ENCODE assay signal across 8 mouse cellular contexts in the genomic region with DNA sequence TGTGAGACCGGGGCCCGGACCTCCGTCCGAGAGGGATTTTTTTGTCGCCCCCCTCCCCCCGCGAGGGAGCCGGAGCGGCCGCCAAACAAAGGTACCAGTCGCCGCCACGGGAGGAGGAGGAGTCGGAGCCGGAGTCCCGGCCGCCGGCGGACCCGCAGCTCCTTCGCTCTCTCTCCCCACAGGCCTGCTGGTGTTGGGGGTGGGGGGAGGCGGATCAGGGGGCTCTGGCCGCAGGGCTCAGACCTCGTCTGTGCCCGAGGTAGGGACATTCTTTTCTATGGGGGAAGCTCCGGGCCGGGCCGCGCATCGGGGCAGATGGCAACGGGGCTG. TPM values are rescaled to one million over a fixed set of nuclear protein-coding genes. Genes with fewer than 3 reads are reported as not detected.
DNase-seq lines count a peak whose midpoint lies in the region; ATAC-seq and TF ChIP-seq lines count a peak whose summit lies in the region.

No protein-coding gene starts in this region.

- peaks cover 28% of the 10 kb centered on the region for H3K36me3 ChIP-seq in embryonic facial prominence, embryonic 10.5 days (replicated peaks)
- H3K36me3 ChIP-seq in hindbrain, embryonic 16.5 days (ENCODE audit: control insufficient read depth, insufficient read depth, low read length), result no peaks in the 10 kb centered on the region
- H3K36me3 ChIP-seq in midbrain, embryonic 16.5 days (ENCODE audit: control insufficient read depth, insufficient read depth, low read length), result 0 out of 2 replicates have a peak, but pooled peaks cover under 1% of the 10 kb centered on the region

- no peak for DNase-seq in layer of hippocampus, adult 2 months (ENCODE audit: low spot score in 2 of 2)
- DNase-seq in layer of hippocampus, adult 9-11 months, result no peak
- no peak for DNase-seq in embryonic facial prominence, embryonic 10.5 days (ENCODE audit: low spot score)
- no peak for DNase-seq in thymus, adult 18-20 months
- no peak for DNase-seq in thymus, postnatal 25 days
- no peak for DNase-seq in adrenal gland, postnatal 25 days

- peak overlapping the region; percentile 96 for H3K4me3 ChIP-seq in layer of hippocampus, adult 2 months
- peak overlapping the region; percentile 99 for H3K4me3 ChIP-seq in embryonic facial prominence, embryonic 10.5 days
- peak overlapping the region; percentile 99 for H3K4me3 ChIP-seq in hindbrain, embryonic 16.5 days (ENCODE audit: low read length)
- peak overlapping the region; percentile 99 for H3K4me3 ChIP-seq in midbrain, embryonic 16.5 days (ENCODE audit: low read depth, low read length)

- peaks cover 21% of the 10 kb centered on the region for H3K4me1 ChIP-seq in embryonic facial prominence, embryonic 10.5 days
- H3K4me1 ChIP-seq in hindbrain, embryonic 16.5 days (ENCODE audit: control insufficient read depth, insufficient read depth, low read depth, low read length), result peaks cover 29% of the 10 kb centered on the region
- H3K4me1 ChIP-seq in midbrain, embryonic 16.5 days (ENCODE audit: control insufficient read depth, insufficient read depth, low read length), result peaks cover 37% of the 10 kb centered on the region

- peak overlapping the region; percentile 74; the same call in 1 of the 2 replicates for H3K4me2 ChIP-seq in hindbrain, embryonic 16.5 days (ENCODE audit: low read length)
- H3K4me2 ChIP-seq in midbrain, embryonic 16.5 days (ENCODE audit: low read length), result peak overlapping the region; percentile 81; the same call in 1 of the 2 replicates

- H3K9ac ChIP-seq in hindbrain, embryonic 16.5 days (ENCODE audit: low read depth, low read length), result peak overlapping the region; percentile 98
- H3K9ac ChIP-seq in midbrain, embryonic 16.5 days (ENCODE audit: low read depth, low read length), result peak overlapping the region; percentile 99

- H3K27me3 ChIP-seq in embryonic facial prominence, embryonic 10.5 days (replicated peaks; ENCODE audit: low read depth, poor library complexity, severe bottlenecking), result no peaks in the 10 kb centered on the region
- H3K27me3 ChIP-seq in hindbrain, embryonic 16.5 days (replicated peaks; ENCODE audit: control insufficient read depth, insufficient read depth, low read length), result no peaks in the 10 kb centered on the region
- H3K27me3 ChIP-seq in midbrain, embryonic 16.5 days (ENCODE audit: control insufficient read depth, insufficient read depth, low read depth, low read length), result no peaks in the 10 kb centered on the region

- no peaks in the 10 kb centered on the region for H3K9me3 ChIP-seq in embryonic facial prominence, embryonic 10.5 days
- H3K9me3 ChIP-seq in hindbrain, embryonic 16.5 days (ENCODE audit: control insufficient read depth, low read length), result no peaks in the 10 kb centered on the region
- H3K9me3 ChIP-seq in midbrain, embryonic 16.5 days (replicated peaks; ENCODE audit: control insufficient read depth, low read length, poor library complexity, severe bottlenecking), result no peaks in the 10 kb centered on the region

- peak overlapping the region; percentile 98 for H3K27ac ChIP-seq in layer of hippocampus, adult 2 months
- peak overlapping the region; percentile 97 for H3K27ac ChIP-seq in embryonic facial prominence, embryonic 10.5 days (replicated peaks)
- peak overlapping the region; percentile 93 for H3K27ac ChIP-seq in hindbrain, embryonic 16.5 days (ENCODE audit: low read depth, low read length)
- H3K27ac ChIP-seq in midbrain, embryonic 16.5 days (ENCODE audit: low read length), result peak overlapping the region; percentile 97

- TF ChIP-seq CTCF in layer of hippocampus, adult 2 months (conservative IDR thresholded peaks at IDR 0.05), result no peak

- under 1% methylated on average over 27 of the region's 31 CpGs for WGBS in embryonic facial prominence, embryonic 10.5 days
- 0% methylated on average over 18 of the region's 31 CpGs for WGBS in hindbrain, embryonic 16.5 days
- WGBS in midbrain, embryonic 16.5 days, result 0% methylated on average over 13 of the region's 31 CpGs

- peak; percentile 31 for ATAC-seq in hindbrain, embryonic 16.5 days
- peak; percentile 44 for ATAC-seq in midbrain, embryonic 16.5 days

RNA-seq across cellular contexts. Expression of a gene that starts 0.6 kb away (rescaled TPM):
- 10 to 100 TPM; 58.8 to 60.1 TPM for total RNA-seq in layer of hippocampus, adult 2 months (2021)
- 60.7 and 61.0 TPM in 2 replicates for polyA plus RNA-seq in embryonic facial prominence, embryonic 10.5 days (2016; fragmentation: Nextera tagmentation; extraction: Ambion mirVana)
- polyA plus RNA-seq in hindbrain, embryonic 16.5 days (2015; fragmentation: Nextera tagmentation; extraction: Ambion mirVana), result 73.7 and 79.9 TPM in 2 replicates
- 80.6 and 81.0 TPM in 2 replicates for polyA plus RNA-seq in midbrain, embryonic 16.5 days (2015; fragmentation: Nextera tagmentation; extraction: Ambion mirVana)
- total RNA-seq in adrenal gland, postnatal 25 days (2021), result 38.0 and 40.1 TPM in 2 replicates

RNA-seq across cellular contexts. Expression of a gene that starts 0.9 kb away (rescaled TPM):
- 10 to 100 TPM; 47.5 to 54.4 TPM for total RNA-seq in layer of hippocampus, adult 2 months (2021)
- 78.5 and 79.2 TPM in 2 replicates for polyA plus RNA-seq in embryonic facial prominence, embryonic 10.5 days (2016; fragmentation: Nextera tagmentation; extraction: Ambion mirVana)
- polyA plus RNA-seq in hindbrain, embryonic 16.5 days (2015; fragmentation: Nextera tagmentation; extraction: Ambion mirVana), result 64.0 and 65.7 TPM in 2 replicates
- polyA plus RNA-seq in midbrain, embryonic 16.5 days (2015; fragmentation: Nextera tagmentation; extraction: Ambion mirVana), result 80.9 and 89.7 TPM in 2 replicates
- 39.6 and 49.6 TPM in 2 replicates for total RNA-seq in adrenal gland, postnatal 25 days (2021)

RNA-seq across cellular contexts. Expression of a gene that starts 24.5 kb away (rescaled TPM):
- total RNA-seq in layer of hippocampus, adult 2 months (2021), result 10 to 100 TPM; 85.4 to 95.3 TPM
- 48.4 and 49.1 TPM in 2 replicates for polyA plus RNA-seq in embryonic facial prominence, embryonic 10.5 days (2016; fragmentation: Nextera tagmentation; extraction: Ambion mirVana)
- polyA plus RNA-seq in hindbrain, embryonic 16.5 days (2015; fragmentation: Nextera tagmentation; extraction: Ambion mirVana), result 98.4 and 102 TPM in 2 replicates
- 106 TPM in 2 replicates for polyA plus RNA-seq in midbrain, embryonic 16.5 days (2015; fragmentation: Nextera tagmentation; extraction: Ambion mirVana)
- 50.3 and 63.1 TPM in 2 replicates for total RNA-seq in adrenal gland, postnatal 25 days (2021)
